Mouse (Mus musculus): ENCODE results near the gene Slain1. TPM values are rescaled to one million over a fixed set of nuclear protein-coding genes. Genes with fewer than 3 reads are reported as not detected.
A peak's percentile ranks its signal among the peaks of the same experiment; 100 is the strongest.

Slain1 gene
- polyA plus RNA-seq, 1 experiment from 2014 or later: 13.0 TPM

GRCm38 (mm10) chr14:103643933-103644332, 6.1 kb upstream of the Slain1 start:
- Histone ChIP-seq H3K36me3 (ENCODE audit: control insufficient read depth, insufficient read depth, low read length) (no peaks in the 10 kb centered on the region), H3K4me1 (ENCODE audit: control insufficient read depth, insufficient read depth, low read length) (peaks cover 6% of the 10 kb centered on the region; the same call in 1 of the 2 replicates), H3K4me2 (ENCODE audit: low read length) (no peak overlapping the region), H3K4me3 (ENCODE audit: low read depth, low read length) (no peak overlapping the region), H3K9ac (ENCODE audit: low read depth, low read length) (no peak overlapping the region), H3K9me3 (replicated peaks; ENCODE audit: control insufficient read depth, low read length, poor library complexity, severe bottlenecking) (no peaks in the 10 kb centered on the region), H3K27me3 (ENCODE audit: control insufficient read depth, insufficient read depth, low read depth, low read length) (no peaks in the 10 kb centered on the region), H3K27ac (ENCODE audit: low read length) (no peak overlapping the region)
- WGBS: 31% methylated on average over 3 of the region's 3 CpGs
- no peak for ATAC-seq

- Histone ChIP-seq H3K4me3 (ENCODE audit: low read depth, low read length) (no peak overlapping the region), H3K9me3 (replicated peaks; ENCODE audit: control insufficient read depth, low read length, poor library complexity, severe bottlenecking) (no peaks in the 10 kb centered on the region), H3K27ac (ENCODE audit: low read length) (peak overlapping the region; percentile 39; the same call in 1 of the 2 replicates), H3K4me1 (ENCODE audit: control insufficient read depth, insufficient read depth, low read length) (peaks cover 27% of the 10 kb centered on the region), H3K27me3 (ENCODE audit: control insufficient read depth, insufficient read depth, low read depth, low read length) (no peaks in the 10 kb centered on the region), H3K9ac (ENCODE audit: low read depth, low read length) (no peak overlapping the region), H3K36me3 (ENCODE audit: control insufficient read depth, insufficient read depth, low read length) (no peaks in the 10 kb centered on the region), H3K4me2 (ENCODE audit: low read length) (no peak overlapping the region; the same call in 1 of the 2 replicates)
- 32% methylated on average over 2 of the region's 2 CpGs for WGBS
- no peak for ATAC-seq
These were observed 2.0 kb upstream of the Slain1 start for GRCm38 (mm10) chr14:103647981-103648380.

- peak overlapping the region; percentile 39 for H3K27ac ChIP-seq (ENCODE audit: low read length)
- no peaks in the 10 kb centered on the region for H3K27me3 ChIP-seq (ENCODE audit: control insufficient read depth, insufficient read depth, low read depth, low read length)
- no peak overlapping the region for H3K9ac ChIP-seq (ENCODE audit: low read depth, low read length)
- H3K4me3 ChIP-seq (ENCODE audit: low read depth, low read length): peak overlapping the region; percentile 14; the same call in 1 of the 2 replicates
- H3K9me3 ChIP-seq (replicated peaks; ENCODE audit: control insufficient read depth, low read length, poor library complexity, severe bottlenecking): no peaks in the 10 kb centered on the region
- peak overlapping the region; percentile 92 for H3K4me2 ChIP-seq (ENCODE audit: low read length)
- no peak for ATAC-seq
- H3K36me3 ChIP-seq (ENCODE audit: control insufficient read depth, insufficient read depth, low read length): no peaks in the 10 kb centered on the region
- peaks cover 34% of the 10 kb centered on the region for H3K4me1 ChIP-seq (ENCODE audit: control insufficient read depth, insufficient read depth, low read length)
- 26% methylated on average over 12 of the region's 12 CpGs for WGBS
These were observed 1.3 kb upstream of the Slain1 start for GRCm38 (mm10) chr14:103648623-103649255.

GRCm38 (mm10) chr14:103649302-103649701, 726 bp upstream of the Slain1 start:
- Histone ChIP-seq H3K4me1 (ENCODE audit: control insufficient read depth, insufficient read depth, low read length) (peaks cover 38% of the 10 kb centered on the region), H3K9ac (ENCODE audit: low read depth, low read length) (no peak overlapping the region), H3K27me3 (ENCODE audit: control insufficient read depth, insufficient read depth, low read depth, low read length) (no peaks in the 10 kb centered on the region), H3K36me3 (ENCODE audit: control insufficient read depth, insufficient read depth, low read length) (no peaks in the 10 kb centered on the region), H3K27ac (ENCODE audit: low read length) (peak overlapping the region; percentile 99), H3K4me3 (ENCODE audit: low read depth, low read length) (peak overlapping the region; percentile 99), H3K9me3 (replicated peaks; ENCODE audit: control insufficient read depth, low read length, poor library complexity, severe bottlenecking) (no peaks in the 10 kb centered on the region), H3K4me2 (ENCODE audit: low read length) (peak overlapping the region; percentile 92)
- ATAC-seq: no peak
- 26% methylated on average over 4 of the region's 4 CpGs for WGBS

- WGBS: under 1% methylated on average over 55 of the region's 67 CpGs
- peak; percentile 79 for ATAC-seq
- Histone ChIP-seq H3K36me3 (ENCODE audit: control insufficient read depth, insufficient read depth, low read length) (no peaks in the 10 kb centered on the region), H3K4me2 (ENCODE audit: low read length) (peak overlapping the region; percentile 92), H3K9me3 (replicated peaks; ENCODE audit: control insufficient read depth, low read length, poor library complexity, severe bottlenecking) (no peaks in the 10 kb centered on the region), H3K4me1 (ENCODE audit: control insufficient read depth, insufficient read depth, low read length) (peaks cover 48% of the 10 kb centered on the region), H3K27ac (ENCODE audit: low read length) (peak overlapping the region; percentile 99), H3K4me3 (ENCODE audit: low read depth, low read length) (peak overlapping the region; percentile 99), H3K9ac (ENCODE audit: low read depth, low read length) (peak overlapping the region; percentile 99), H3K27me3 (ENCODE audit: control insufficient read depth, insufficient read depth, low read depth, low read length) (no peaks in the 10 kb centered on the region)
These were observed 529 bp downstream of the Slain1 start for GRCm38 (mm10) chr14:103650413-103651101.

GRCm38 (mm10) chr14:103651106-103651505, 1.1 kb downstream of the Slain1 start:
- H3K27me3 ChIP-seq (ENCODE audit: control insufficient read depth, insufficient read depth, low read depth, low read length): no peaks in the 10 kb centered on the region
- no peaks in the 10 kb centered on the region for H3K9me3 ChIP-seq (replicated peaks; ENCODE audit: control insufficient read depth, low read length, poor library complexity, severe bottlenecking)
- H3K36me3 ChIP-seq (ENCODE audit: control insufficient read depth, insufficient read depth, low read length): no peaks in the 10 kb centered on the region
- peak overlapping the region; percentile 99 for H3K27ac ChIP-seq (ENCODE audit: low read length)
- WGBS: 4% methylated on average over 11 of the region's 11 CpGs
- H3K4me3 ChIP-seq (ENCODE audit: low read depth, low read length): peak overlapping the region; percentile 99
- H3K4me1 ChIP-seq (ENCODE audit: control insufficient read depth, insufficient read depth, low read length): peaks cover 54% of the 10 kb centered on the region
- peak; percentile 39 for ATAC-seq
- H3K9ac ChIP-seq (ENCODE audit: low read depth, low read length): peak overlapping the region; percentile 99
- H3K4me2 ChIP-seq (ENCODE audit: low read length): peak overlapping the region; percentile 92

GRCm38 (mm10) chr14:103651562-103651961, 1.5 kb downstream of the Slain1 start:
- peak overlapping the region; percentile 99 for H3K9ac ChIP-seq (ENCODE audit: low read depth, low read length)
- H3K27ac ChIP-seq (ENCODE audit: low read length): peak overlapping the region; percentile 99
- WGBS: 22% methylated on average over 2 of the region's 2 CpGs

GRCm38 (mm10) chr14:103652524-103652923, 2.5 kb downstream of the Slain1 start:
- no peak overlapping the region for H3K9ac ChIP-seq (ENCODE audit: low read depth, low read length)
- peak overlapping the region; percentile 99 for H3K4me3 ChIP-seq (ENCODE audit: low read depth, low read length)
- no peak overlapping the region for H3K27ac ChIP-seq (ENCODE audit: low read length)
- H3K9me3 ChIP-seq (replicated peaks; ENCODE audit: control insufficient read depth, low read length, poor library complexity, severe bottlenecking): no peaks in the 10 kb centered on the region
- H3K4me1 ChIP-seq (ENCODE audit: control insufficient read depth, insufficient read depth, low read length): peaks cover 63% of the 10 kb centered on the region
- H3K36me3 ChIP-seq (ENCODE audit: control insufficient read depth, insufficient read depth, low read length): no peaks in the 10 kb centered on the region
- WGBS: 78% methylated on average over 5 of the region's 5 CpGs
- peak overlapping the region; percentile 92 for H3K4me2 ChIP-seq (ENCODE audit: low read length)
- no peak for ATAC-seq
- H3K27me3 ChIP-seq (ENCODE audit: control insufficient read depth, insufficient read depth, low read depth, low read length): no peaks in the 10 kb centered on the region

More at GRCm38 (mm10) chr14:103651562-103651961, 1.5 kb downstream of the Slain1 start:
- Histone ChIP-seq H3K4me2 (ENCODE audit: low read length) (peak overlapping the region; percentile 92), H3K9me3 (replicated peaks; ENCODE audit: control insufficient read depth, low read length, poor library complexity, severe bottlenecking) (no peaks in the 10 kb centered on the region), H3K4me1 (ENCODE audit: control insufficient read depth, insufficient read depth, low read length) (peaks cover 58% of the 10 kb centered on the region), H3K27me3 (ENCODE audit: control insufficient read depth, insufficient read depth, low read depth, low read length) (no peaks in the 10 kb centered on the region), H3K36me3 (ENCODE audit: control insufficient read depth, insufficient read depth, low read length) (no peaks in the 10 kb centered on the region), H3K4me3 (ENCODE audit: low read depth, low read length) (peak overlapping the region; percentile 99)
- no peak for ATAC-seq

- WGBS: 58% methylated on average over 5 of the region's 5 CpGs
- Histone ChIP-seq H3K4me2 (ENCODE audit: low read length) (peak overlapping the region; percentile 21), H3K9me3 (replicated peaks; ENCODE audit: control insufficient read depth, low read length, poor library complexity, severe bottlenecking) (no peaks in the 10 kb centered on the region), H3K27me3 (ENCODE audit: control insufficient read depth, insufficient read depth, low read depth, low read length) (no peaks in the 10 kb centered on the region), H3K36me3 (ENCODE audit: control insufficient read depth, insufficient read depth, low read length) (no peaks in the 10 kb centered on the region; the same call in 1 of the 2 replicates), H3K9ac (ENCODE audit: low read depth, low read length) (no peak overlapping the region), H3K27ac (ENCODE audit: low read length) (no peak overlapping the region), H3K4me3 (ENCODE audit: low read depth, low read length) (peak overlapping the region; percentile 8; the same call in 1 of the 2 replicates), H3K4me1 (ENCODE audit: control insufficient read depth, insufficient read depth, low read length) (peaks cover 58% of the 10 kb centered on the region)
- no peak for ATAC-seq
These were observed 3.8 kb downstream of the Slain1 start for GRCm38 (mm10) chr14:103653800-103654199.

All from midbrain, embryonic 16.5 days (tissue).